Mouse (Mus musculus) liver, embryonic 13.5 days (tissue): ENCODE data around the gene Gm11146. TPM values are rescaled to one million over a fixed set of nuclear protein-coding genes. Genes with fewer than 3 reads are reported as not detected.

Experiments
- ATAC-seq: fragments of 200-750 bp; cut with Nextera tagmentation; 2 replicates; pipeline ENCODE4 v1.8.0; 2017; ENCODE audit warnings: low read depth, mild to moderate bottlenecking, moderate number of reproducible peaks, moderate library complexity
- DNase-seq: peaks from one replicate; pipeline ENCODE4 v3.0.0; 2022
- H3K27ac ChIP-seq: fragments of 300-500 bp; sonication (generic); 2 replicates; pipeline ENCODE4 v1.5.1; 2015; ENCODE audit warnings: moderate library complexity, mild to moderate bottlenecking, inconsistent platforms
- H3K27me3 ChIP-seq: fragments of 300-500 bp; sonication (generic); 2 replicates; pipeline ENCODE4 v1.6.1; 2015; ENCODE audit warnings: mild to moderate bottlenecking, inconsistent platforms
- H3K36me3 ChIP-seq: fragments of 300-500 bp; sonication (generic); 2 replicates; pipeline ENCODE4 v1.6.1; 2015; ENCODE audit warnings: mild to moderate bottlenecking, inconsistent platforms
- H3K4me1 ChIP-seq: fragments of 300-500 bp; sonication (generic); replicated peaks from 2 replicates; pipeline ENCODE4 v1.6.1; 2015; ENCODE audit warnings: inconsistent platforms
- H3K4me2 ChIP-seq: fragments of 300-500 bp; sonication (generic); 2 replicates; pipeline ENCODE4 v1.6.1; 2015; ENCODE audit warnings: inconsistent platforms, mild to moderate bottlenecking, moderate library complexity
- H3K4me3 ChIP-seq: fragments of 300-500 bp; sonication (generic); replicated peaks from 2 replicates; pipeline ENCODE4 v1.5.1; 2015; ENCODE audit warnings: mild to moderate bottlenecking, inconsistent platforms
- H3K9ac ChIP-seq: fragments of 300-500 bp; sonication (generic); 2 replicates; pipeline ENCODE4 v1.6.1; 2015; ENCODE audit warnings: mild to moderate bottlenecking, inconsistent platforms
- H3K9me3 ChIP-seq: fragments of 300-500 bp; sonication (generic); replicated peaks from 2 replicates; pipeline ENCODE4 v1.6.1; 2016; ENCODE audit warnings: inconsistent platforms
- WGBS: fragments of 180-500 bp; shearing (Covaris S2); methylation state at CpG from one replicate; pipeline ENCODE4 v1.1.7; 2015; ENCODE audit not compliant: insufficient replicate concordance; 5-methylcytosine and 5-hydroxymethylcytosine counted together
- polyA plus RNA-seq: library from polyadenylated mRNA; unstranded; fragments of >200 nt; fragmentation: Nextera tagmentation; extraction: Ambion mirVana; gene quantifications from 2 replicates; pipeline ENCODE4 v1.2.1, GENCODE M21; 2015

The Gm11146 gene
- polyA plus RNA-seq, 1 experiment from 2014 or later: not detected

DNA sequence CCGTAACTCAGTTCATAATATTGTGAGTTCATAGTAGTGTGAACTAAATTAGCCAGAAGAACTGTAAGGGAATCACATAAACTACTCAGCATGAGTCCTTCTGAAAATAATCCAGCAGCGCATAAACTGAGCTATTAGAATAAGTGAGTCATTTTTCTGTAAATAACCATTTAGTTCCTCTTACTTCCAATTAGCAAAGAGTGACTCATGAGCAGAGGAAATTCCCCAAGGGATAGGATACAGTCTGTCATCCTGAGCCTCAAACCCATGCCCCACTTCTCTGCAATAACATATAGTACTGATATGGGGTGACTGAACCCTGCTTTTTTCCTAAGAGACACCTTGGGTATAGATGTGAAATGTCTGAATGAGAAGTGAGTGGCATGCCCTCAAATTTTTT, 687 bp upstream of the Gm11146 start:
- Histone ChIP-seq H3K27ac (no peak overlapping the region), H3K4me3 (no peak overlapping the region), H3K9me3 (no peaks in the 10 kb centered on the region), H3K9ac (no peak overlapping the region), H3K27me3 (no peaks in the 10 kb centered on the region), H3K36me3 (no peaks in the 10 kb centered on the region), H3K4me2 (no peak overlapping the region), H3K4me1 (no peaks in the 10 kb centered on the region)
- DNase-seq: no peak
- 52% methylated on average over 2 of the region's 2 CpGs for WGBS
- ATAC-seq: no peak

DNA sequence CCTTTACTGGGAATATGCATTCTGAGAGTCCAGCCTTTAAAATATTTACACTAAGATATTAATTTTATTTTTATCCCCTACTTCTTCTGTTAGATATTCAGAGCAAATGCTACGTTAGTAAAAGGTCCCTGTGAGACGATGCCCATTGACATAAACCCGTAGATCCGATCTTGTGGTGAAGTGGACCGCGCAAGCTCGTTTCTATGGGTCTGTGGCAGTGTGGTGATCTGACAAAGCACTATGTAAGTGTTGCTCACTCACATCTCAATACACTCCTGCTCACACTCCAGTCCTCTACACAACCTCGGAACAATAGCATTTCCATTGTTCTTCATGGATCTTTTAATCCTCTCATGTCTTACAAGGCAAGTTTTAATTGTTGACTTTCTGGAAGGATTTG, 3.1 kb downstream of the Gm11146 start:
- ATAC-seq (no peak), DNase-seq (no peak)
- Histone ChIP-seq H3K4me3 (no peak overlapping the region), H3K4me1 (no peaks in the 10 kb centered on the region), H3K9me3 (no peaks in the 10 kb centered on the region), H3K27me3 (no peaks in the 10 kb centered on the region), H3K36me3 (no peaks in the 10 kb centered on the region), H3K4me2 (no peak overlapping the region), H3K9ac (no peak overlapping the region), H3K27ac (no peak overlapping the region)
- 74% methylated on average over 8 of the region's 8 CpGs for WGBS

DNA sequence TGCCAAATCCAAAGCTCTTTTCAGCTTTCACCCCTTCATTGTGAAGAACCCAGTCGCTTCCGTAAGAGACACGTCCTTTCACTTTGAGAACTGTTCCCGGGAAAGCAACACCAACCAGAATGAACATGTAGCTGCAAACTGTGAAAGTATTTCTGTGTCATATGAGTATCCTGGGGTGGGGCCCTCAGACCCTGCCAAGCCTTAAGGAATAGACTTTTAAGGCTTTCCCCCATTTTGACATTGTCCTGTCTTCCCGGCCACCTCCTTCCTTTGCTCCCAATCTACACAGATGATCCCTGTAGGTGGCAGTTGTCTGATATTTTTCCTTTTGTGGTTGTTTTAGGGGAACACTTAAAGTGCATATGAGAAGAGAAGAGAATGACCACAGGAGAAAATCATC, 5.3 kb downstream of the Gm11146 start:
- Histone ChIP-seq H3K4me2 (no peak overlapping the region), H3K27me3 (no peaks in the 10 kb centered on the region), H3K27ac (no peak overlapping the region), H3K4me1 (no peaks in the 10 kb centered on the region), H3K36me3 (no peaks in the 10 kb centered on the region), H3K9ac (no peak overlapping the region), H3K4me3 (no peak overlapping the region), H3K9me3 (no peaks in the 10 kb centered on the region)
- DNase-seq: no peak
- WGBS: 81% methylated on average over 5 of the region's 5 CpGs
- ATAC-seq: no peak

GRCm38 (mm10) chr16:77595661-77596060, 6.2 kb downstream of the Gm11146 start:
- DNase-seq (no peak), ATAC-seq (no peak)
- Histone ChIP-seq H3K36me3 (no peaks in the 10 kb centered on the region), H3K27ac (no peak overlapping the region), H3K4me3 (no peak overlapping the region), H3K4me1 (no peaks in the 10 kb centered on the region), H3K4me2 (no peak overlapping the region), H3K27me3 (no peaks in the 10 kb centered on the region), H3K9me3 (no peaks in the 10 kb centered on the region), H3K9ac (no peak overlapping the region)
- 74% methylated on average over 7 of the region's 7 CpGs for WGBS

- 76% methylated on average over 13 of the region's 13 CpGs for WGBS
These were observed 7.3 kb downstream of the Gm11146 start for GRCm38 (mm10) chr16:77594553-77594952.

GRCm38 (mm10) chr16:77593828-77594421, 8.0 kb downstream of the Gm11146 start:
- Histone ChIP-seq H3K27ac (no peak overlapping the region), H3K27me3 (no peaks in the 10 kb centered on the region), H3K9ac (no peak overlapping the region), H3K4me1 (no peaks in the 10 kb centered on the region), H3K4me3 (no peak overlapping the region), H3K4me2 (no peak overlapping the region), H3K36me3 (no peaks in the 10 kb centered on the region), H3K9me3 (no peaks in the 10 kb centered on the region)
- DNase-seq: no peak
- 59% methylated on average over 12 of the region's 12 CpGs for WGBS
- ATAC-seq: no peak

More at GRCm38 (mm10) chr16:77594553-77594952, 7.3 kb downstream of the Gm11146 start:
- no peak overlapping the region for H3K4me2 ChIP-seq
- H3K27me3 ChIP-seq: no peaks in the 10 kb centered on the region
- no peaks in the 10 kb centered on the region for H3K36me3 ChIP-seq
- H3K4me1 ChIP-seq: no peaks in the 10 kb centered on the region
- ATAC-seq (no peak), DNase-seq (no peak)
- H3K9ac ChIP-seq: no peak overlapping the region
- H3K9me3 ChIP-seq: no peaks in the 10 kb centered on the region
- H3K4me3 ChIP-seq: no peak overlapping the region
- H3K27ac ChIP-seq: no peak overlapping the region

DNA sequence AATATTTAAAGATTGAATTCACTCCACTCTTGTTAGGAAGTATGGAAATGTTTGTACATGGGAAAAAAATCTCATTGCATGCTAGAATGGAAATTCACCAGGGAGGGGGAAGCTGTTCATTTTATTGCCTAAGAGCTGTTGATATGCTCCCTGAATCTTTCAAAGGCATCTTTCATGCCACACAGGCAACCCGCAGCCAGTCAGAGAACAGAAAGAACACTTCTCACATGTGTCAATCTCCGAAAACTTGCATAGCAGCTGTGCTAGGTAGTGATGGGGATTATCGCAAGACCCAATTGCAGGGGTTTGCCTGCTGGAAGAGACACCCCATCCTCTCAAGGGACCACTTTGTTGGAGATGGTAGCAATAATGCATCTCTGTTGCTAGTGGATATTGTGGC, 8.9 kb downstream of the Gm11146 start:
- Histone ChIP-seq H3K4me1 (no peaks in the 10 kb centered on the region), H3K4me2 (no peak overlapping the region), H3K9ac (no peak overlapping the region), H3K9me3 (no peaks in the 10 kb centered on the region), H3K4me3 (no peak overlapping the region), H3K27ac (no peak overlapping the region), H3K36me3 (no peaks in the 10 kb centered on the region), H3K27me3 (no peaks in the 10 kb centered on the region)
- 69% methylated on average over 3 of the region's 3 CpGs for WGBS
- ATAC-seq: no peak
- DNase-seq: no peak

DNA sequence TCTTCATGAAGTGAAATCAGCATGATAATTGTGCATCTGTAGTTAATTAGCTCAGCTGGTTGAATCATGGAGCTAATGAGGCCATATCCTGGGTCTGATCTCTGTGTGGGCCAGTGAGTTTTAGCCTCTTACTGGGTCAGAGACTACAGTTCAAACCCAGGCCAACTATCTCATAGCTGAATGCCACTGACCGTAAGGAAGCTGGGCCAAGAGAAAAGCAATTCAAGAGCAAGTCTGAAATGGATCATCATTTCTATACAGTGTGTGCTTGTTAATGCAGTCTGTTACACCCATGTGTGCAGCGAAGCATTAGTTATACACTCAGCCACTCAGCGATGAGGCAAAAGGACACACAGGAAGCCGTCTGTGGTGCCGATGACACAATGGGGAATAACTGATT, 28.9 kb downstream of the Gm11146 start:
- WGBS: 74% methylated on average over 5 of the region's 5 CpGs
- DNase-seq (no peak), ATAC-seq (no peak)

DNA sequence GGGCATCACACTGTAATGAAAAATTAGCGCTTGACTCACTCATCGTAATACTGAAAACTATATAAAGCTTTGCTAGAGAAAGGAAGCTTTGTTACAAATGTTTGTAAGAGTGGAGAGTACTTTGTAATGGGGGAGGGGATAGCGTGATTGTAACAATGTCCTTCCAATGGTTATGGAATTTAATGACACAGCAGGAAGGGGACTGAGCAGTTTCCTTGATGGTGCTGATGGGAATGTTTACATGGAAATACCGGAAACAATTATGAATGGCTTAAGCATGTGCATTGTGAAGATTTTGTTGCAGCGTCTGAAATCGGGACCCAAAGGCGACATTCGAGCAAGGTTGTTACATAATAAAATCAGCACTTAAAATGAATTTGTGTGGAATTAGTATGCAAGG, 32.4 kb downstream of the Gm11146 start:
- H3K9ac ChIP-seq: no peak overlapping the region
- DNase-seq: no peak
- H3K27me3 ChIP-seq: no peaks in the 10 kb centered on the region
- H3K4me1 ChIP-seq: no peaks in the 10 kb centered on the region
- H3K4me3 ChIP-seq: no peak overlapping the region
- no peaks in the 10 kb centered on the region for H3K9me3 ChIP-seq
- WGBS: 78% methylated on average over 8 of the region's 8 CpGs
- H3K27ac ChIP-seq: no peak overlapping the region
- no peak for ATAC-seq
- no peaks in the 10 kb centered on the region for H3K36me3 ChIP-seq
- no peak overlapping the region for H3K4me2 ChIP-seq

More for the DNA sequence above, 28.9 kb downstream of the Gm11146 start:
- Histone ChIP-seq H3K9me3 (no peaks in the 10 kb centered on the region), H3K4me2 (no peak overlapping the region), H3K4me3 (no peak overlapping the region), H3K27ac (no peak overlapping the region), H3K4me1 (no peaks in the 10 kb centered on the region), H3K9ac (no peak overlapping the region), H3K36me3 (no peaks in the 10 kb centered on the region), H3K27me3 (no peaks in the 10 kb centered on the region)

DNA sequence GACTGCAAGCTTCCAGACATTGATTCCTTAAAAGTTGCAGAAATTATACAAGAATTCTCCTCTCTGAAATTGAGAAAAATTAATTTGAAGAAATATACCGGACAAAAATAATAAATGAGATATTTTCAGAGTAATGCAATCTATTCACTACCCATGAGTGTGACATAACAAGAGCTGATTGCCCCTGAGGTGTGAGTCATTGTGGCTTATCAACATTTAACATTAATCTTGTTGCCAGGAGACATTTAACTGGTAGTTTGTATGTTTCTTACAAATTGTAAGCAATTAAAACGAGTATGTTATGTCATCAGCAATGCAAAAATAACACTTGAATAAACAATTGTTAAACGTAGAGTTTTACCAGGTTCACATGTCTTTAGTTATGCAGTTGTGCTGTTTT, 33.5 kb downstream of the Gm11146 start:
- Histone ChIP-seq H3K4me2 (no peak overlapping the region), H3K4me1 (no peaks in the 10 kb centered on the region), H3K4me3 (no peak overlapping the region), H3K36me3 (no peaks in the 10 kb centered on the region), H3K9me3 (no peaks in the 10 kb centered on the region), H3K9ac (no peak overlapping the region), H3K27me3 (no peaks in the 10 kb centered on the region), H3K27ac (no peak overlapping the region)
- 56% methylated on average over 3 of the region's 3 CpGs for WGBS
- no peak for ATAC-seq
- no peak for DNase-seq

DNA sequence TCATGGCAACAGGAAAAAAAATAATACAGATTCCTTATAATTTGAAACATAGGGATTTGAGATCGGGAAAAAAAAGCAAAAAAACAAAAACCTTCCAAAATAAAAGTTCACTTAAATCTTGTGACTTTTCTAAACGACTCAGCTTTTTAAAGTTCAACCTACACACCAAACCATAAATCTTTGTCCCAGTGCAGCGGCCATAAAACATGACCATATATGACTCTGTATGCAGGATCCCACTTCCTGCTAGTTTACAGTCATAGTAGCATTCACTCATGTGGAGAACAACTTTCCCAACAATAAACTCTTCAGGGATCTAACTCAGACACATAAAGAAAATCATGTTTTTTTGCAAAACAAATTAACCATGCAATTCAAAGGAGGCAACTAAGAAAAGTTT, 39.0 kb downstream of the Gm11146 start:
- whole genome bisulfite sequencing: 56% methylated on average over 3 of the region's 3 CpGs
- Histone ChIP-seq H3K9ac (no peak overlapping the region), H3K27me3 (no peaks in the 10 kb centered on the region), H3K4me1 (no peaks in the 10 kb centered on the region), H3K27ac (no peak overlapping the region), H3K9me3 (no peaks in the 10 kb centered on the region), H3K4me3 (no peak overlapping the region), H3K36me3 (no peaks in the 10 kb centered on the region), H3K4me2 (no peak overlapping the region)
- ATAC-seq (no peak), DNase-seq (no peak)

DNA sequence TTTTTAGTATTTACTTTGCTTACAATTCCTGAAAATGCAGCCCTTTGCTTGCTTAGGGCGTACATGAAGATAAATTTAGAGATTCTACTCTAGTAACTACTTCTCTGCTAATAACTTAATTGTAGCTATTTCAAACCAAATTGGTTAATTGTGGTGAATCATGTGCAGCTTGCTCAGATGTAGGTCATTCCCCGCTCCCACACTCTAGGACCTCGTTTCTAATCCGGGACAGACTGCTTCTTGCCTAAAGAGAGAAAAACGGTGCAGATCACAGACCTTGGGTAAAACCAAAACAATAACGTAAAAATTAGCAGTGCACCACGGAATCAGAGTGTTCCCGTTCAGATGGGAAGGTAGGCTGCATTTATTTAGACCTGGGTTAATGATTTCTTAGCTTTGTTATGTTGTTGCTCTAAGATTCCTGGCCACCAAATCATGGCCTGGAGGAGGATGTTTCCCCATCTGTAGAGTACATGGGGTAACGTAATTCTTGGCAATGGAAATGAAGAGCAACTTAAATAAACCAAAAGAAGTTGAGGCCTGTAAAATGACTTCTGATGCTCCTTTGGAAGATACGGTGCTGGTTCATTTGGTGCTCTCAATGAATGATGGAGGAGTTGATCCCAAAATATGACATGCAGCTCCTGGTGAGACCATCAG, 45.3 kb downstream of the Gm11146 start:
- no peak overlapping the region for H3K27ac ChIP-seq
- WGBS: 71% methylated on average over 10 of the region's 10 CpGs
- H3K9me3 ChIP-seq: no peaks in the 10 kb centered on the region
- no peaks in the 10 kb centered on the region for H3K27me3 ChIP-seq
- no peak overlapping the region for H3K4me3 ChIP-seq
- ATAC-seq (no peak), DNase-seq (no peak)
- H3K9ac ChIP-seq: no peak overlapping the region
- no peaks in the 10 kb centered on the region for H3K4me1 ChIP-seq
- H3K36me3 ChIP-seq: no peaks in the 10 kb centered on the region
- H3K4me2 ChIP-seq: no peak overlapping the region
